Mouse (Mus musculus): ENCODE measurements around the gene F12. TPM values are rescaled to one million over a fixed set of nuclear protein-coding genes. Genes with fewer than 3 reads are reported as not detected.
"Not testable (repeated sequence)": the region's sequence is repeated elsewhere in the genome, so short reads cannot be mapped to it uniquely, and the experiment has no call there.

F12 gene
- total RNA-seq, 2 experiments from 2014 or later: not detected

DNA sequence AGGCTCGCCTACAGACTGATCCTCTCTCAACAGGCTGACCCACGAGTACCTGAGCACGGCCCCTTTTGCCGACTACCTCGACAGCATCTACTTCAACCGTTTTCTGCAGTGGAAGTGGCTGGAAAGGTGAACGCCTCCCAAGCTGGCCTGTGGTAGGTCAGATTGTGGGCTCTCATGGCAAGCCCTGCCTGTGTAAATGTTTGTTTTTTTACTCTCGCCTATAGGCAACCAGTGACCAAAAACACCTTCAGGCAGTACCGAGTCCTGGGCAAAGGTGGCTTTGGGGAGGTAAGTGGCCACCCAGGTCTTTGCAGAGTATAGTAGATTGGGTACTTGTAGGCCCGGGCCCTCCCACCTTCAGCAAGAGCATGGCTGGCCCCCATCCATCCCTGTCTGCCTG is 24.7 kb upstream of the F12 start:
- intact Hi-C loops (cut with DNase I; ENCODE audit: low total_unique reads): no loop called here
- peak; percentile 8 for DNase-seq

DNA sequence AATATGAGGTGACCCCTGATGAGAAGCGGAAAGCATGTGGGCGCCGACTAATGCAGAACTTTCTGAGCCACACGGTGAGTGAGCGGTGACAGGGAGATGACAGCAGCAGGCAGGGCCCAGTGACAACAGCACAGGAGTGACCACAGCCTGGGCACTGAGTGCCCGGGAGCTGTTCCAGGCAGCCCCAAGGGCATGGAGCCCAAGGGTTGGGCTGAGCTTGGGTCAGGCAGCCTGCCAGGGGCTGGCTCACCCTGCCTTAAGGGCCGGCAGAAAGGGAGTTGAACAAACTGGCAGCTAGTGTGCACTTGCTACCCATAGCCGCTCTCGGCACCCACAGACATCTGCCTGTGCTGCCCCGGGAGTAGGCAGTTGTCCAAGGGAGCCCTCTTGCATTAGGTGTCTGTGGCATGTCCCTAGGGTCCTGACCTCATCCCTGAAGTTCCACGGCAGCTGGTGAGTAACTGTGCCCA is 24.0 kb upstream of the F12 start:
- intact Hi-C loops (cut with DNase I; ENCODE audit: low total_unique reads): no loop called here
- peak; percentile 86 for DNase-seq

DNA sequence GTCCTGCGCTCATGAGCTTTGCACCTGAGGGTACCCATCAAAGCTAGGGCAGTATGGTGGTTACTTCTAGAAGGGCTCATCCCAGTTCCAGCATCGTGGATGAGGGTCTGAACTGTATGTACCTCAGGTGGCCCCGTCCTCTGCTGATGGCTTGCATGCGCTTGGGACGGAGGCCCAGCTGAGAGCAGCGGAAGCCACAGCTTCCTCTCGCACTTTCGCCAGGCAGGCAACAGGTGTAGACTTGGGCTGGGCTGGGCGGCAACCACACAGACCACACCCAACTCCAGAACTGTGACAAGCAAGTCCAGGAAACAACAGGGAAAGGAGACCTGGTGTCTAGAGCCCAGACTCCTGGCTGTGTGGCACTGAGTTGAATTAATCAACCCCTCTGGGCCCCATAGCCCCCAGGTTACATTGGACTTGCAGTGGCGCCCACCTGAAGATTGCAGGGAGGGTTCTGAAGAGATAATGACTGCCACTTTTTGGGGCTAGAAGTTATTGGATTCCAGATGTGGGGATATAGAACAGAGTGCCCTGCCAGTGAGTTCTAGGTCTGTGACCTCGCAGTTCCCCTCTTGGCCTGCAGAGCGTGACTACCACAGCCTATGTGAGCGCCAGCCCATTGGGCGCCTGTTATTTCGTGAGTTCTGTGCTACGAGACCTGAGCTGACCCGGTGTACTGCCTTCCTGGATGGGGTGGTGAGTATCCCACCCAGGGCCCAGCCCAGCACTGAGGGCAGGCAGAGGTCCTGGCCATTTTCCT is 23.3 kb upstream of the F12 start:
- intact Hi-C loops (cut with DNase I; ENCODE audit: low total_unique reads): no loop called here
- peak; percentile 11 for DNase-seq

DNA sequence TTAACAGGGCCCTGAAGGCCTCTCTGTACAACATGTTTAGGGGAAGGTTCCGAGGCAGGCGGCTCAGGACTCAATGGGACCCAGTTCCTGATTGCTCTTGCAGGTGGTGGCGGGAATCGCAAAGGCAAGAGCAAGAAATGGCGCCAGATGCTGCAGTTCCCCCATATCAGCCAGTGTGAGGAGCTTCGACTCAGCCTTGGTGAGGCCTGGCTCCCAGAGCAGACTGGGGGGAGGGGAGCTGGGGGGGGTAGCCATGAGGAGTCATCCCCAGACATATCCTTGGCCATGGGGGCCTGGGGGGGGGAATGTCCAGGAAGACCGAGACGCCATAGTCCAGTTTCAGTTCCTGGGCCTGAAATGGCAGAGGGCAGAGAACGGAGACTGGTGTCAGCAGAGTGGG is 22.6 kb upstream of the F12 start:
- intact Hi-C loops (cut with DNase I; ENCODE audit: low total_unique reads): no loop called here
- DNase-seq: peak; percentile 4

DNA sequence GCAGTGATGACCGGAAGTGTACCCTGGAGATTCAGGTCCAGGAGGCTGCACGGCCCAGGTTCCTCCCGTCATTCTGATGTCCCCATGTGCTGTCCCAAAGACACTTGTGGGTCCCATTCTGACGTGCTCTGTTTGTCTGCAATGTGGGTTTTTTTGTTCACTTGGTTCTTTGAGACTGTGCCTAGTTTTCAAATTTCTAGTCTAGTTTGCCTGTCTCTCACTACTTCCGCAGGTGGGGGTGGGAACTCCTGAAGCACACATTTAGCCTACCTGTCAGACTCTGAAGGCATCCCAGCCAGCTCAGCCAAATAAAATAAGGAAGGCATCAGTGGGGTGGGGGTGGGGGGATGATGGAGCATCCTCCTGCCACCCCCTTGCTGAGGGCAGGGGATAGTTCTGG is 21.5 kb upstream of the F12 start:
- intact Hi-C loops (cut with DNase I; ENCODE audit: low total_unique reads): no loop called here
- DNase-seq: no peak

DNA sequence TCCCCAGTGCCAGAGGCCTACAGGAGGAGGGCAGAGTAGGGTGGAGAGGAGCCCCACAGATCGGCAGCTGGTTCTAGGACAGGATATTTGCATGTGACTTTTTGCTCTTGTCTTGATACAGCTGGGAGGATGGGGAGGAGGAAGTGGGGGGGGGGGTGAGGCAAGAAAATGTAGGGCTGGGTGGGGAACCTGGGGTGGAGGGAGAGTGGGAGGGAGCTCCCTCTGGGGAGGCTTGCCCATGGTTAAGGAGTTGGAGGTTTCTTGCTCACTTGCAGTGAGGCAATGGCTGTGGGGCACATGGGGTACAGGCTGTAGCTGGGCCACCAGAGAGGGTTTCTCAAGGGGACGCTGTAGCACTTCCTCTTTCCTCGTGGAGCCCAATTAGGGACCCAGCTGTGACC is 20.9 kb upstream of the F12 start:
- peak; percentile 6 for DNase-seq
- intact Hi-C loops (cut with DNase I; ENCODE audit: low total_unique reads): no loop called here

DNA sequence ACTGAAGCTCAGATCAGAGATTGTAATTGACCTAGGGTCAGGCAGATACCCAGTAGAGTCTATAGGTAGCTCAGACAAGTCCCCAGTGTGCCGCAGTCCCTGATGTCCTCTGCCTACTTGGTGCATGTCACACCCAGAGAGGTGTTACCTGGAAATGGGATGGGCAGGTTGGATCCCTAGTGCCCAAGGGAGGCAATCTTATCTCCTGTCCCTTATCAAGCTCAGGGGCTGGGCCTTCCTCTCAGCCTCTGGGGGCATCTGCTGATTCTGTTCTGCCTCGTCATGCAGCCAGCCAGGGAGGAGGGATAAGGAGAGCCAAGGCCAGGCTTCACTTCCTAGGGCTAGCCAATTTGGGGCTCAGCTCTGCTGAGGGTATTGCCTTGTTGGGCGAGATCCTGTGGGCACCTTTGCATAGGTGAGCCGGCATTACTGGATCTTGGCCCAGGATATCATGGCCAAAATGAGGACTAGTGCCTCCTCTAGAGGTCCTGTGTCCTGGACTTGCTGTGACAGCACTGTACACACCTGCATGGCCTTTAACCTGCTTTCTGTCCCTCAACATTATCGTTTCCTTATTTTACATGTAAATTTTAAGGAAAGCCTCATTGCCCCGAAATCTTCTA is 20.0 kb upstream of the F12 start:
- intact Hi-C loops (cut with DNase I; ENCODE audit: low total_unique reads): no loop called here
- DNase-seq: peak; percentile 5

DNA sequence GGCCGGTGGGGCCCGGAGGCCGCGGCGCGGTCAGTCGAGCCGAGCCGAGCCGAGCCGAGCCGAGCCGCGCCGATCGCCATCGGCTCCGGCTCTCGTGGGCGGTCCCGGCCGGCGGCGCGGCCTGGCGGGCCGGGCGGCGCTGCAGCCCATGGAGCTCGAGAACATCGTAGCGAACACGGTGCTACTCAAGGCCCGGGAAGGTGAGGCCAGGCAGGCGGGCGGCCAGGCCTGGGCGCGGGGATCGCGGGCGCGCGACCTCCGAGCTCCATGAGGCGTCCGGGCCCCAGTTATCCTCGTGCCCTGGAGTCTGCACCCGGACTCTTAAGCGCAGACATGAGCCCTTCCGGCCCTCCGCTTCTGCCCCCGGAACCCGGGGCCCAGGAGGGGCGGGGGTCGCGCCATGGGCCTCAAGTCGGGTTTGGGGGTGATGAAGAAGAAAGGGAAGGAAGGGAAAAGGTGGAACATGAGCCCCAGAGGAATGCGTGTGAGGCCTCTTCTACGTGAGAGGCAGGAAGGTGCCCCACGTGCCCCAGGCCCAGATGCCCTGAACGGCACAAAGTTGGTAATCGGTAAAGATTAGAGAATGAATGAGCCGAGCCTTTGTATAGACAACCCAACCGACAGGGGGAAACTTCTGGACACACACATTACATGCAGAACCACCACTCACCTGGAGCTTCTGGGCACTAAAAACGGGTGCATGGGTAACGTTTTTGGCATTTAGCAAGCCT is 18.9 kb upstream of the F12 start:
- intact Hi-C loops (cut with DNase I; ENCODE audit: low total_unique reads): no loop called here
- peak; percentile 48 for DNase-seq

DNA sequence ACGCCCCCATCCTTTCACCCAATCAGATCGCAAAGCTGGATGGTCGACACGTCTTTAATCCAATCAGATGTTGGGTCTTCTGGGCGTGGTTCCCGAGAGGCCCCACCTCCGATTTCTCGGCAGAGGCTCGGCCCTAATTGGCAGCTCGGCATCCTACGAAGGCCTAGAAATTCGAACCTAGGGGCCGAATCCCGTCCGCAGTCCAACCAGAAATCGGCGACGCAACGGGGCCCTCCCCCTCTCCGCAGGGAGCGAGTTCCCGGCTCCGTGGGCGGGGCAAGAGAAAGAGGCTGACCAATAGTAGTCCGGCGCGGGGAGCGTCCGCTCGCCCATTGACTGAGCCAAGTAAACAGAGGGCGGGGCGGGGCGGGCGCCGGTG is 18.3 kb upstream of the F12 start, which contains the start of gene Grk6:
TSS of gene Grk6 (plus strand) at position 136 of the 379 bp plus-strand sequence.
- DNase-seq: peak; percentile 100
- intact Hi-C loops (cut with DNase I; ENCODE audit: low total_unique reads): no loop called here

DNA sequence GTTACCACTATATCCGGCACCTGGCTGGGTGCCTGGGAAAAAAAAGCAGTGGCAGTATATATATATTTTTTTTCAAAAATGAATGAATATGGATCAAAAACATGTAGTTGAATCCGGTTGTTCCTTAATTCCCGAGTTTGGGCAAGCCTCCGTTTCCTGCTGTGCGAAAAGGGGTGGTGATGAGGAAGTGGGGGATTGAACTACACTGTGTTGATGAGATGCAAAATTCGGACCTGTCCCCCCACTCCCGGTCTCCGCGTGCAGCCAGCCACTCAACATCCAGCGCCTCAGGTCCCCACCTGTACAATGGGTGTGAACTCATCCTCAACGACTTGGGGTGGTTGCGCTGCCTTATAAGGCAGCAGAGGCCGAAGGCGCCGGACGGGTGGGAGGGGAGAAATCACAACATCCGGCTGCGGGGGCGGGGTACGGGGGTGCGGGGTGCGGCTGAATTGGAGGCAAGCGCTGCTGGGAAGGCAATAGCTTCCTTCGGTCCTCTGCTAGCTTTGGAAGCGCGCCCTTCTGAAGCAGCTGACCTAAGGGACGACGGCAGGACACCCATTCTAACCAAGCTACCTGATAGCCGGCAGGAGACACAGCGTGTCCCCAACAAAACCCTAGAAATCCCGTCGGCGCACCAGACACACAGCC is 17.8 kb upstream of the F12 start:
- intact Hi-C loops (cut with DNase I; ENCODE audit: low total_unique reads): no loop called here
- peak; percentile 87 for DNase-seq

DNA sequence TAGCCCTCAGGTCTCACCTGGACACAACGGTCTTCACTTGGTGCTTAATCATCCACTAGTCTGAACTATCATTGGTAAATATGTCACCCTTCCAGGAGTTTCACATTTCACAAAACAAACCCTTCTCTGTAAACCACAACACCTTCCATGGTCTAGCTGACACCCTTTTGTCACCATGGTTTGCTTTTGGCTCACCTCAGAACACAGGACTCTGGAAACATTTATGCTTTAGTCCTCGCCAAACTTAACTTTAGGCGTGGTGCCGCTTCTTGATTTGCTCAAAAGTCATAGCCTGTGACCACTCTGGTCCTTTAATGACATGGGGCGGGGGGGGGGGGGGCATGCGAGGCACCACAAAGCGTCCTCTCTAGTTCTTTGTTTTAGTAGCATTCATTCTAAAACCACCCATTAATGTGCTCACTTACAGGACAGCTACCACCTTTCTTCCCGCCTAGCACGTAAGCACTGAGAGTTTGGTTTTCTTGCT is 17.2 kb upstream of the F12 start:
- intact Hi-C loops (cut with DNase I; ENCODE audit: low total_unique reads): no loop called here
- DNase-seq: no peak

DNA sequence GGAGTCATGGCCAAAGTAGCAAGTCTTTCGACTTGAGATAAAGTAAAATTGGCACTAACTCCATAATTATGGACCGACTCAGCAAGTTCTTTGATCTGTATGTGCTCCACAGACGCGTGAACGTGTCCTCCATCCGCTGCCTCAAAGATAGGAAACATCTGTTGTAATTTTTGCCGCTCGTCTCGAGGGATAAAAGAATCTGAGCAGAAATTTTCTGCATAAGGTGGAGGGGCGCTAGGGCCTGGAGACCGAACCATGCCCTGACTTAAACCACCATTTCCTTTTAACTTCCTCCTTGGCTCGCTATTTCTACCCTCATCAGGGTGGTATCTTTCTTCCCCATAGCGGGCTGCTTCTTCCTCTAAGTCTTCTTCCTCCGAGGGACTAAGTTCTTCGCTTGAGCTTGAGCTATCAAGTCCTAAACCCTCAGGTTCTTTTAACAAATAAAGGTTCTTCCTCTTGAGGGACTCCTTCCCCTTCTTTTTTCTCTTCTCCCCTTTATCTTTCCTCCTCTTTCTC is 10.6 kb upstream of the F12 start:
- DNase-seq; intact Hi-C loops (cut with DNase I; ENCODE audit: low total_unique reads): not testable (repeated sequence)

DNA sequence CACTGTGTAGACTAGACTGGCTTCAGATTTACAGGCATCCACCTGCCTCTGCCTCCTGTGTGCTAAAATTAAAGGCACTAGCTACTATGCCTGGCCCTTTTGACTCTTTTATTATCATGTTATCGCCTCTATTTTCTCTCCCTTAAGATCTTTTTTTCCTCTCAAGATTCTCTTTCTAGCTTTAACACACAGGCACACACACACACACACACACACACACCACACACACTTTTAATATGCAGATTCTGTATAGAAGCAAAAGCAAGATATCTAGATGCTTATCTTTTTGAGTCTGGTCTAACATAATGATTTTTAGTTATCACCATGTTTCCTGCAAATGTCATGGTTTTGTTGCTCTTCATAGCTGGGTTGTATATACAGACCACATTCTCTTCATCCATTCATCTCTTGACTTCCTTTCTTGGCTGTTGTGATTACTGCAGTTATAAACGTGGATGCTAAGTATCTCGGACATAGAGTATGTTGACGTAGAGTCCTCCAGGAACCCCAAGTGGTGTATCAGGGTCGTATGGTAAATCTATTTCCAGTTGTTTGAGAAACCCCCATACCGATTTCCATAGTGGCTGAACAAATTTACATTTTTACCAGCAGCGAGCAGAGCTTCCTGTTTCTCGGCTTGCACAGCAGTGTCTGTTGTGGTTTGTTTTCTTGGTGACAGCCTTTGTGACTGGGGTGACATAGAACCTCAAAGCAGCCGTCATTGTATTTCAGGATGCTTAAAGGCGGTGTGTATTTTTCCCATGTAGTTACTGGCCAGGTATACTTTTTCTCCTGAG is 5.5 kb upstream of the F12 start:
- DNase-seq: no peak
- intact Hi-C loops (cut with DNase I; ENCODE audit: low total_unique reads): no loop called here

DNA sequence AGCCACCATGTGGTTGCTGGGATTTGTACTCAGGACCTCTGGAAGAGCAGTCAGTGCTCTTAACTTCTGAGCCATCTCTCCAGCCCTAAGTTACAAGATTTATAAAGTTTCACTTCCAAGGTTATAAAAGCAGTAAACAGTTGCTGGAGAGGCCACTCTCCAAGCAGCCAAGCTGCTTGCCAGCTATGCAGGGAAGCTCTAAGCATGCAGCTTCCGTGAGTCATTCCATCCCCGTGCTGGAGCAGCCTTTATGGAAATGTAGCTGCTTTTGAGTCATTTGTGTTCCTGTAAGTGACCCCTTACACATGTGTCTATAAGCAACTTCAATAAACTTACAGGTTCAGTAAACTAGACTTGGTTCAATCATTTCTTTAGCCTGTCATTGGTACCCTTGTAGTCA is 4.0 kb upstream of the F12 start:
- DNase-seq: peak; percentile 20
- intact Hi-C loops (cut with DNase I; ENCODE audit: low total_unique reads): no loop called here

DNA sequence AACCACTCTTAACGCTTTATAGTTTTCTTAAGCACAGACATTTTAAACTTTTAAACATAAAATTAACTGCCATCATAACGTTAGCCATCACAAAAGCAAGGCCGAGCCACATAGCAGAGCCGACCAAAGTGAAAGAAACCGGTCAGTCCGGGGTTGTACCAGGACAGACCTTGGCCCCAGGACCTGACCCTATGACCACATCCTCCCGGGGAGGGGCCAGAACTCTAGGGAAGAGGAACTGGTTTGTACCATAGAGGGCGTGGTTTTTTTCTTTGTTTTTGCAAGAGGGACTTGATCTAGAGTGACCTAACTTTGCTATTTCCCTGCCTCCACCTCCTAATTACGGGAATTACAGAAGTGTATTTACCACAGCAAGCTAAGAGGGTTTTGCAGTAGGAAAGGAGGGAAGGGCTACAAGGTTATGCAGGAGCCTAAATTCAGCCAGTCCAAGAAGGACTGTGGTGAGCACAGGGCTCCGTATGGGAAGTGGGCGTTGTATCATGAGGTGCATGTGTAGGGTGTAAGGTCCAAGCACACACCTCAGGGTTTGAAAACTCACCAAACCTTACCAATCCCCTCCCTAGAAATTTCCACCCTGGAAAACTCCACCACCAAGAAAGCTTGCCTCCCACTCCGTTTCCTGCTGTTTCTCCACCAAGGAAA is 2.8 kb upstream of the F12 start:
- intact Hi-C loops (cut with DNase I; ENCODE audit: low total_unique reads): no loop called here
- DNase-seq: peak; percentile 77

DNA sequence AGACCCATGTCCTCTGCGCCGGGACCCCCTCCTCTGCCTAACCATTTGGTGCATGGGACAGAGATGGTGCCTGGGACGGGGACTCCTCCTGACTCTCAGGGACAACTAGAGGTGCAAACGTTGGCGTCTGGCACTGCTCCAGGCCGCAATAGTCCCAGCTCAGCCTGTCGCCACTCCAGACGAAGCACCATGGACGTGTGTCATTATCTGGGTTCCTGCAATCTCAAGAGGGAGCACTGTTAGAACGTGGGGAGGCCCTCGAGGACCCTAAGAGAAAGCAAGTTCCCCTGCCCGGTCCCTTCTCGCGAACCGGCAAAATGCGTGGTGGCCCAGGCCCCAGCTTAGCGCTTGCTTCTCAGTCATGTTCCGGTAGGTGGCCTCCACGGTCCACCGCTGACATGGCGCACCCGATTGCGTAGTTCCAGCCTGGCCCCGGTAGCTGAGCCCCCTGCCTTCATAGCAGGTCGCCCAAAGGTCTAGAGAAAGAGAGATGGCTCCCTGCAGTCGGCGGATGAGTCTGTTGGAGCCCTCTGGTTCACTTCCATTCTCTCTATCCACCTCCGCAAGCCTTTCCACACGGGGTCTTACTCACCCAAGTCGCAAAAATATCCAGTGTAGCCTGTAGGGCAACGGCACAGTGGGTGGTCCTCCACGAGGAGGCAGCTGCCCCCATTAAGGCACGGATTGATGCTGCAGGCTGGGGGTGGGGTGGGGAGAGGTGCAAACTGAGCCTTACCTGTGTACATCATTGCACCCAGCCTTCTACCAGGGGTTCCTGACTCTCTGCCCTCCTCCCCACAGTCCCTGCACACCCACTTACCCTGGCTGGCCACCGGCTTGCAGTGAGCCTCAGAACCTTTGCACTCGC is 5.4 kb downstream of the F12 start:
- peak; percentile 76 for DNase-seq
- intact Hi-C loops (cut with DNase I; ENCODE audit: low total_unique reads): loop anchor here (2.0 to 5.0 kb wide), 2 partner anchors 48 to 96 kb away; no protein-coding TSS in a partner anchor
